9 mouse cellular contexts compared by ENCODE assay signal in the genomic region with DNA sequence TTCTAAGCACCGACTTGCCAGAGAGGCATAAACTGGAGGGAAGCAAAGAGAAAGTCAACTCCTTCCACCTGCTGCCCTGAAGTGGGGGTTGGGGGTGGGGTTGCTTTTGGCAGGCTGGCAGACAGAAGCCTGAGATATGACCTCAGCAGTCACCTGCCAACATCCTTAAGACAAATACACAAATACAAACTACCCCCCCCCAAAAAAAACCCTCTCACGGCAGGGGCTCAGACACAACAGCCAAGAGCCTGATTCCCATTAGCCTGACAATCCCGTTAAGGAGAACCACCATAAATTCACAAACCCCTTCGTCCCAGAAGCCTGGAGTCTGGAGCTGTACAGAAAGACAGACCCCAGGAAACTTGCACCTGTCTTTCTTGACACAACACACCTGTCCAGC. TPM values are rescaled to one million over a fixed set of nuclear protein-coding genes. Genes with fewer than 3 reads are reported as not detected.
DNase-seq lines count a peak whose midpoint lies in the region; ATAC-seq lines count a peak whose summit lies in the region.
"Had no signal": no experiment of that assay in that cellular context is flagged by ENCODE, and none has a peak within 500 bp of the region (broad histone marks: within the 10 kb centered on the region; RNA-seq: fewer than 3 reads in every experiment).

No protein-coding gene starts in this region.

- H3K27ac ChIP-seq in kidney, embryonic 16.5 days (ENCODE audit: low read length), result no peak overlapping the region
- H3K27ac ChIP-seq in embryonic facial prominence, embryonic 13.5 days, result no peak overlapping the region
- H3K27ac ChIP-seq in hindbrain, embryonic 12.5 days, result no peak overlapping the region
- H3K27ac ChIP-seq in midbrain, embryonic 11.5 days (ENCODE audit: low read depth, low read length), result no peak overlapping the region

- peaks cover 24% of the 10 kb centered on the region for H3K4me1 ChIP-seq in kidney, embryonic 16.5 days (ENCODE audit: insufficient read depth, low read length)
- H3K4me1 ChIP-seq in embryonic facial prominence, embryonic 13.5 days, result peaks cover 26% of the 10 kb centered on the region
- peaks cover 42% of the 10 kb centered on the region for H3K4me1 ChIP-seq in hindbrain, embryonic 12.5 days
- H3K4me1 ChIP-seq in midbrain, embryonic 11.5 days (ENCODE audit: control insufficient read depth, insufficient read depth, low read length), result peaks cover 20% of the 10 kb centered on the region

- 2% methylated on average over 4 of the region's 4 CpGs for WGBS in kidney, embryonic 16.5 days
- WGBS in embryonic facial prominence, embryonic 13.5 days, result 4% methylated on average over 4 of the region's 4 CpGs
- 1% methylated on average over 4 of the region's 4 CpGs for WGBS in hindbrain, embryonic 12.5 days
- WGBS in midbrain, embryonic 11.5 days, result 3% methylated on average over 4 of the region's 4 CpGs

- DNase-seq in kidney, postnatal 4 days, result no peak
- DNase-seq in midbrain, embryonic 11.5 days (ENCODE audit: low spot score, missing footprints), result no peak
- DNase-seq in spleen, adult 18-20 months, result no peak
- no peak for DNase-seq in testis, postnatal 14 days (ENCODE audit: low spot score)
- DNase-seq: gastrocnemius, postnatal 14 days had no signal

- peak overlapping the region; percentile 97 for H3K4me2 ChIP-seq in kidney, embryonic 16.5 days (replicated peaks; ENCODE audit: low read depth, low read length)
- peak overlapping the region; percentile 92 for H3K4me2 ChIP-seq in embryonic facial prominence, embryonic 13.5 days
- peak overlapping the region; percentile 87 for H3K4me2 ChIP-seq in hindbrain, embryonic 12.5 days (replicated peaks)
- H3K4me2 ChIP-seq in midbrain, embryonic 11.5 days, result peak overlapping the region; percentile 87

- no peak for ATAC-seq in kidney, embryonic 16.5 days (ENCODE audit: low FRiP score, low TSS enrichment)
- ATAC-seq in embryonic facial prominence, embryonic 13.5 days (ENCODE audit: insufficient number of reproducible peaks, insufficient read depth, low FRiP score, low TSS enrichment, low read depth), result no peak
- no peak for ATAC-seq in hindbrain, embryonic 12.5 days (ENCODE audit: low FRiP score)
- ATAC-seq in midbrain, embryonic 11.5 days (ENCODE audit: low FRiP score), result no peak
- no peak for ATAC-seq in erythroid progenitor cell, adult 5-6 weeks (replicated peaks; ENCODE audit: low FRiP score, poor library complexity, severe bottlenecking)

- H3K9ac ChIP-seq in kidney, embryonic 16.5 days (replicated peaks; ENCODE audit: low read length), result no peak overlapping the region
- H3K9ac ChIP-seq in embryonic facial prominence, embryonic 13.5 days, result no peak overlapping the region
- peak overlapping the region; percentile 82 for H3K9ac ChIP-seq in hindbrain, embryonic 12.5 days
- peak overlapping the region; percentile 83 for H3K9ac ChIP-seq in midbrain, embryonic 11.5 days (ENCODE audit: low read length)

- H3K9me3 ChIP-seq in kidney, embryonic 16.5 days (ENCODE audit: low read length), result no peaks in the 10 kb centered on the region
- H3K9me3 ChIP-seq in embryonic facial prominence, embryonic 13.5 days, result no peaks in the 10 kb centered on the region
- no peaks in the 10 kb centered on the region for H3K9me3 ChIP-seq in hindbrain, embryonic 12.5 days (replicated peaks)
- H3K9me3 ChIP-seq in midbrain, embryonic 11.5 days (ENCODE audit: control insufficient read depth, low read length), result no peaks in the 10 kb centered on the region

- H3K36me3 ChIP-seq in kidney, embryonic 16.5 days (ENCODE audit: insufficient read depth, low read length), result no peaks in the 10 kb centered on the region
- no peaks in the 10 kb centered on the region for H3K36me3 ChIP-seq in embryonic facial prominence, embryonic 13.5 days
- H3K36me3 ChIP-seq in hindbrain, embryonic 12.5 days, result no peaks in the 10 kb centered on the region
- H3K36me3 ChIP-seq in midbrain, embryonic 11.5 days (ENCODE audit: control insufficient read depth, insufficient read depth, low read length), result no peaks in the 10 kb centered on the region

- H3K4me3 ChIP-seq in kidney, embryonic 16.5 days (ENCODE audit: low read length), result peak overlapping the region; percentile 52; the same call in 1 of the 2 replicates
- H3K4me3 ChIP-seq in embryonic facial prominence, embryonic 13.5 days, result peak overlapping the region; percentile 60; the same call in 1 of the 2 replicates
- H3K4me3 ChIP-seq in hindbrain, embryonic 12.5 days, result peak overlapping the region; percentile 61
- H3K4me3 ChIP-seq in midbrain, embryonic 11.5 days (ENCODE audit: low read depth, low read length), result peak overlapping the region; percentile 57

- peaks cover 53% of the 10 kb centered on the region for H3K27me3 ChIP-seq in kidney, embryonic 16.5 days (ENCODE audit: insufficient read depth, low read length)
- peaks cover 79% of the 10 kb centered on the region for H3K27me3 ChIP-seq in embryonic facial prominence, embryonic 13.5 days
- H3K27me3 ChIP-seq in hindbrain, embryonic 12.5 days, result peaks cover 25% of the 10 kb centered on the region
- peaks cover 18% of the 10 kb centered on the region for H3K27me3 ChIP-seq in midbrain, embryonic 11.5 days (ENCODE audit: control insufficient read depth, insufficient read depth, low read length)

RNA-seq across cellular contexts. Expression of gene Prox1, which starts 2.4 kb away (rescaled TPM):
- polyA plus RNA-seq in kidney, embryonic 16.5 days (2015; fragmentation: Nextera tagmentation; extraction: Ambion mirVana), result 0.89 and 1.3 TPM in 2 replicates
- polyA plus RNA-seq in embryonic facial prominence, embryonic 13.5 days (2015; fragmentation: Nextera tagmentation; extraction: Ambion mirVana), result 1.3 and 1.7 TPM in 2 replicates
- polyA plus RNA-seq in hindbrain, embryonic 12.5 days (2016; fragmentation: Nextera tagmentation; extraction: Ambion mirVana), result 10.8 and 12.5 TPM in 2 replicates
- polyA plus RNA-seq in midbrain, embryonic 11.5 days (2014; fragmentation: Nextera tagmentation; extraction: Ambion mirVana), result 8.3 TPM in 2 replicates
- not detected in 2 replicates for total RNA-seq in erythroid progenitor cell, adult 5-6 weeks (2015; ENCODE audit: low replicate concordance)
- total RNA-seq in erythroid progenitor cell, adult 5-6 weeks (2017; ENCODE audit: low replicate concordance), result not detected in 2 replicates

Comparison
In these comparisons a context has a peak if more than half of its experiments do, and no peak if none do; other contexts are left out.
1. H3K9ac ChIP-seq: peak in hindbrain, embryonic 12.5 days (single experiment) and midbrain, embryonic 11.5 days (single experiment); none in kidney, embryonic 16.5 days (single experiment) and embryonic facial prominence, embryonic 13.5 days (single experiment).
2. Peak in every context shown above with its lines, with median percentiles within 50 percentile points of each other: H3K4me2 ChIP-seq and H3K4me3 ChIP-seq.